Mouse (Mus musculus) embryonic fibroblast, embryonic 13.5 days (primary cell): ENCODE measurements around the gene Mllt6.

Experiments
- CTCF ChIP-seq: IDR thresholded peaks from 2 replicates; pipeline ENCODE4 v1.5.1; 2011; ENCODE audit warnings: mild to moderate bottlenecking, control low read depth, low read length, moderate library complexity, borderline replicate concordance; ENCODE audit not compliant: insufficient read depth
- POLR2A ChIP-seq: IDR thresholded peaks from 2 replicates; pipeline ENCODE4 v1.6.1; 2011; ENCODE audit warnings: low read depth, mild to moderate bottlenecking, control low read depth, low read length, moderate library complexity

GRCm38 (mm10) chr11:97703039-97703826 lies 40.0 kb downstream of the Mllt6 start, which contains the start of gene Psmb3:
- TF ChIP-seq POLR2A (peak; percentile 92), CTCF (no peak)
